Mouse (Mus musculus) embryonic fibroblast, embryonic 13.5 days (primary cell): ENCODE measurements around the gene Clca1.
"Not testable (repeated sequence)": the region's sequence is repeated elsewhere in the genome, so short reads cannot be mapped to it uniquely, and the experiment has no call there.

Experiments used
- CTCF ChIP-seq: IDR thresholded peaks from 2 replicates; pipeline ENCODE4 v1.5.1; 2011; ENCODE audit warnings: mild to moderate bottlenecking, control low read depth, low read length, moderate library complexity, borderline replicate concordance; ENCODE audit not compliant: insufficient read depth
- POLR2A ChIP-seq: IDR thresholded peaks from 2 replicates; pipeline ENCODE4 v1.6.1; 2011; ENCODE audit warnings: low read depth, mild to moderate bottlenecking, control low read depth, low read length, moderate library complexity

GRCm38 (mm10) chr3:145055138-145055537 lies 22.6 kb upstream of the Clca1 start:
- not testable (repeated sequence) for TF ChIP-seq CTCF, POLR2A
